Mouse (Mus musculus) right cerebral cortex, postnatal 36 days (tissue): ENCODE results near the gene B430305J03Rik.

Experiments
- DNase-seq, 2 experiments: peaks; one replicate each; pipeline ENCODE4 v3.0.0; 2022; ENCODE audit warnings: low spot score in 2 of 2, mixed read lengths in 1 of 2

The B430305J03Rik gene

DNA sequence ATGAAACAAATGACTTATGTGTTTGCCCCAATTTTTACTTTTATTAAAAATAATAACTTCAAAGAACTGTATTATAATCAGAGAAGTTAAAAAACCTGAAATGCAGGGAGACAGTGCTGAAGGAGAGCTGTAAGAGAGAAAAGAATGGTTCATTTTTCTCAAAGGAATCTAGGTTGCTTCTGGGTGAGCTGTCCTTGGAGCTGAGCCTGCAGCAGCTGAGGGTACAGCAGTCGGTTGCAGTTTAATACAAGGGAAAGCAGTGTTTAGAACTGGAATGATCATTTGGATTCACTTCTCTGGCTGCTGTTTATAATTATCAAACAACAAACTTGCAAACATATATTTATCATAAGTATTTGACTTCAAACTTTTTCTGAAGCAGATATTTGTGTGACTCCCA lies 16.3 kb downstream of the B430305J03Rik start:
- no peak for DNase-seq

- no peak for DNase-seq
Observed at GRCm38 (mm10) chr3:61348036-61348614, 17.6 kb downstream of the B430305J03Rik start.

- no peak for DNase-seq
Observed at GRCm38 (mm10) chr3:61345636-61346035, 20.1 kb downstream of the B430305J03Rik start.

GRCm38 (mm10) chr3:61344031-61344430 lies 21.7 kb downstream of the B430305J03Rik start:
- no peak for DNase-seq

- DNase-seq: no peak
Observed at GRCm38 (mm10) chr3:61340321-61340720, 25.4 kb downstream of the B430305J03Rik start.

- DNase-seq: no peak
Observed at GRCm38 (mm10) chr3:61337230-61337629, 28.5 kb downstream of the B430305J03Rik start.

DNA sequence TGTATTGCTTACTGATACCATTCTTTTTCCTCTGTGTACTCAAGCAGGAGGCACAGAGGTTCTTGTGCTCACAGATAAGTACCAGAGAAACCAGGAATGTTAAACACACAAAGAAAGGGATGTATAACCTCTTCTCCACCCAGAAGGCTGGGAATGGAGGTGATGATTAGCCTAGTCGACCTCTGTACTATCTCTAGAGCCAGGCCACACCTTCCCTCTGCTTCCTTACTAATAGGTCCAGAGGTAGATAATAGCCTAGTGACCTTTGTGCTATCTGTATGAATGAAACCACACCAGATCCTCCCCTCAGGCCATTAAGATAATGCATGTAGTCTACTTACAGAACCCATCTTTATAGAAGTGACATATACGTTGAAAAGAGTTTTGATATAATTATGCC lies 29.5 kb downstream of the B430305J03Rik start:
- no peak for DNase-seq

- no peak for DNase-seq
Observed at GRCm38 (mm10) chr3:61321632-61322031, 44.1 kb downstream of the B430305J03Rik start.

- peak; percentile 13 to 23 for DNase-seq
Observed at GRCm38 (mm10) chr3:61320031-61320430, 45.7 kb downstream of the B430305J03Rik start.

DNA sequence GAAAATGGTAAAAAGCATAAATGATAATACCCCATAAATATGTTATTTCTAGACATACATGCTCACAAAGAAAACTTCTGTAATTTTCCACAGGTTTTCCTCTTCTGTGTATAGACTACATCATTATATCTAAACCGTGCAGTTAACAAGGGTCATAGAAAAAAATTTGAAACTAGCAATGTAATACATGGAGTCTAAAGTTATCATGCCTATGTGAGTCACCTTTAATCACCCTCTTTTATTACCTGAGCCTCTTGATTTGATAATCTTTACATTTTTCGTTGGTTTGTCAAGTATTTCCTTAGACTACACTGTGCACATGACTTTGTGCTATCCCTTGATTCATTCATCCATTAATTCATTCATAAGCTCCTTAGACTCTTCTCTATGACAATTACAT lies 50.7 kb downstream of the B430305J03Rik start:
- DNase-seq: no peak
